Mouse (Mus musculus) adrenal gland, postnatal 25 days (tissue): ENCODE measurements around the gene L3mbtl1. TPM values are rescaled to one million over a fixed set of nuclear protein-coding genes. Genes with fewer than 3 reads are reported as not detected.
"Not testable (repeated sequence)": the region's sequence is repeated elsewhere in the genome, so short reads cannot be mapped to it uniquely, and the experiment has no call there.

Experiments used
- DNase-seq: peaks from one replicate; pipeline ENCODE4 v3.0.0; 2021; ENCODE audit warnings: mixed read lengths
- long read RNA-seq: library from polyadenylated mRNA; stranded (forward); transcript quantifications from one replicate; pipeline ENCODE4 v2.0.0, GENCODE M21; 2021
- total RNA-seq: library from RNA; stranded (reverse); gene quantifications from 2 replicates; pipeline ENCODE4 v1.2.3, GENCODE M21; 2021

Gene L3mbtl1
- 0.24 TPM in 1 of 2 replicates, not detected in the other for total RNA-seq
- long read RNA-seq, partial matches to known transcripts: 0 of 1 reads
- long read RNA-seq, other reads (novel, unspliced or antisense): 1 of 1 reads

DNA sequence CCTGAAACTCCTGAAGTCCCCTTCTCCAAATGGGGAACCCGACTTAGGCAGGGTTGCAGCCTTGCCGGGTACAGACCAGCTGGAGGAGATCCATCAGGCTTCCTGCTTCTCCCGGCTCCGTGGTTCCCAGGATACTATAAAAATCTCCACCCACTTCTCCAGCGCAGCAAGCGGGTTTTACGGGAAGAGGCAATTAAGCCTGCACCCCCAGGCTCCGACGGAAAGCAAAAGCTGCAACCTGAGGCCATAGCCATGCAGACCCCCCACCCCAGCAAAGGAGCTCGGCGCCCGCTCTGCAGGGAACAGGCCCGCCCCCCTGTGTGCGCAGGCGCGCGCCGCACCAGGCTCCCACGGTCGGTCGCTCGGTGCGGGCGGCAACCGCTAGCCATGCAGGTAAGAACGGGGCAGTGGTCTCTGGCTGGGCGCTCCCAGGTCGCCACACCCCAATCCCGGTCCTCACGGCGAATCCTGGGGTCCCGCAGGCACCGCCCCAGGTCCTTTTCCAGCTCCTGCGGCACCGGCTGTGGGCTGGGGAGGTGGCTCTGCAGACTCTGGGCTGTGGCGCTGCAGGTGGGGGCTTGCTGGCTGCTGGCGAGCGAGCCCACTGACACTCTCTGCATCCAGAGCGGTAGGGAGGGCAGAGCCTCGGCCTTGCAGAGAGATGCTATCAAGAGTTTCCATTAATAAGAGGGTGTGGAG lies at the start of gene L3mbtl1:
L3mbtl1 (plus strand) TSS at position 325 of the 699 bp plus-strand sequence.
- DNase-seq: peak; percentile 52

DNA sequence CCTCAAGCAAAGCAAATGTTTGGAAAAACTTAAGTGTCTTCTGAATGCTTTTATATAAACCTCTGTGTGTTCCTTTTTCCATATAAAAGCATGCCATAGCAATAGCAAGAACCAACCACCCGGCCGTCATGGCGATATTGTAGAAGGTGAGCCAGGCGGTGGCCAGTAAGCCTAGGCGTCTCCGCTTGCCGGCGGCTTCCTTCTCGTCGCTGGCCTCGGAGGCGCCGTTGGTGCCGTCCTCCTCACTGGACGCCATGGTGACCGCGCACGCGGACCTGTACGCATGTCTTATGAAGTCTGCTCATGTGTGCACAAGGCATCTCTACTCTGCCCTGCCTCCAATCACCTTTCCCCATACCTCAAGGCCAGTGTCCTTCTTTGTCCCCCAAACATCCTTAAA lies 44.0 kb upstream of the L3mbtl1 start:
- DNase-seq: not testable (repeated sequence)

DNA sequence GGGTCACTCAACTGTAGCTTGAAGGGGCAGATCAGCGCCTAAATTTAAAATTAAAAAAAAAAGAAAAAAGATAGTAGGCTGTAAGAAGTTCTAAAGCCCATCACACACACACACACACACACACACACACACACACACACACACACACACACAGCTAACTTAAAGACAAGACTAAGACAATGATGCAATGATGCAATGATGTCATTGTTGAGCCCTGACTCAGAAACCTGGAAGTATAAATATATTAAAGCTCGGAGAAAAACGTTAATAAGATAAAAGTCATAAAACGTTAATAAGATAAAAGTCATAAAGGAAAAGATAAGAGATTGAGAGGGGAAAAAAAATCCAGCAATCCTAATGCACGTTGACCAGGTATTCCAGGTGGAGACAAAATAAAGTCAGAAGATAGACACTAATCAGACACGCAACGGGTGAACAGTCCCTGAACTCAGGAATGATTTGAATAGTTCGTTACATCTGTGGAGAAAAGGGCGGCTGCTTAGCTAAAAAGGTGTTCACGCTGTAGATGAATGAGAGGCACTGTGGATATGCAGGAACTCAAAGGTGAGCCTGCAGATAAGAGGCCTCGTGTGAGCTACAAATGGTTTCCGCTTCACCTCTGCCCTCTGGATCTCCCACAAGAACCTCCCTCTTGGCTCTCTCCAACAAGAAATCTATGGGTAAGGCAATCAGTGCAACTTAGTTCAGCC lies 43.2 kb upstream of the L3mbtl1 start:
- no peak for DNase-seq

DNA sequence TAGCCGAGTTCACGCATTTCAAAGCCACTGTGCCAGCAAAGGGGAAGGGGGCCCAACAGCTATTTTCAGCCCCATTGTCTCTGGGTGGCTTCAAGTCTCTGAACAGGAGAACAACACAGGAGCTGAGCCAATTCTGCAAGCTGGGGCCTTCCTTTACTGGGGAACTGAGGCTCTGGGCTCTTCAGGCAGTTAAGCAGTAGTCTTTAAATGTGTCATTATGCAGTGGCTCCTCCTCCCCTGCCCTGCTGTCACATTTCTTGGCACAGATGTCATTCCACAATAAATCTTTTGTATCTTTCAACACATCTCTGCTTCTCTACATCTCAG lies 42.7 kb upstream of the L3mbtl1 start:
- no peak for DNase-seq

DNA sequence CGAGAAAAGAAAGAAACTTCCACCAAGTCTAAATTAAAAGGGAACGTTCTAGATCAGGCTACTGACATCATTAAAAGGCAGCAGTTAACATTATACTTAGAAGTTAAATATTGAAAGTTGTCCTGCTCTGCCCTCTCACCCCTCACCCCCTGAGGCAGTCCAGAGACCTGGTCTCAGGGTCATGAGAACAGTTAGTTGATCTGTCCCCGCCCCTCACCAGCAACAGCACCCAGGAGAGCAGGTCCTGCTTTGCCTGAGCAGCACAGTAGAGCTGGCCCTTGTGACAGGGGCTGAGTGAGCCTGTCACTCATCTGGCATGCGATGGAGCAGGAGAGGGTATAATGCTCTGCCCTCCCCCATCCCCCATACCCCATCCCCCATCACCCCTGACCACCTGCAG lies 37.4 kb upstream of the L3mbtl1 start:
- DNase-seq: no peak

DNA sequence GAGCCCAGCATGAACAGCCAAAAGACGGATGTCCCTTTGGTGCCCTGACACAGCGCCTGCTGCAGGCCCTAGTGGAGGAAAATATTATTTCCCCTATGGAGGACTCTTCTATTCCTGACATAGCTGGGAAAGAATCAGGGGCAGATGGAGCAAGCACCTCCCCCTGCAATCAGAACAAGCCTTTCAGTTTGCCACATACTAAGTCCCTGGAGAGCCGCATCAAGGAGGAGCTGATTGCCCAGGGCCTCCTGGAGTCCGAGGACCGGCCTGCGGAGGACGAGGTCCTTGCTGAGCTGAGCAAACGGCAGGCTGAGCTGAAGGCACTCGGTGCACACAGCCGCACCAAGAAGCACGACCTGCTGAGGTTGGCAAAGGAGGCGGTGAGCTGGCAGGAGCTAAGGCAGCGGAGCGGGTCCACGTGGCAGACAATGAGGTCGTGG lies 35.2 kb upstream of the L3mbtl1 start:
- no peak for DNase-seq

DNA sequence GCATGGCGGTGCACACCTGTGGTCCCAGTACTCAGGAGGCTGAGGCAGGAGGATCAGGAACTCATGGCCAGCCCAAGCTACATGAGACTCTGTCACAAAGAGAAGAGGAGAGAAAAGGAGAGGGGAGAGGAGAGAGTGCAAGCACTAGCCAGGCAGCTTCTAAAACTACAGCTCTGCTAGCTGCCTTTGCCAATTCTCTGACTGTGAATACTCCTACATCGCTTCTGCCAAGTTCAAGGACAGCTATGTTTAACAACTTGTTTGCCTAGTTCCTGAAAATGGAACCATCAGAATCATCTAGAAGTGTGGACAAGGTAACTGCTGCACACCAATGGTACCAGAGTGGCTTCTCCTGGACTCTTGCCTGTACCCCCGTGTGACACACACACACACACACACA lies 29.2 kb upstream of the L3mbtl1 start:
- no peak for DNase-seq

DNA sequence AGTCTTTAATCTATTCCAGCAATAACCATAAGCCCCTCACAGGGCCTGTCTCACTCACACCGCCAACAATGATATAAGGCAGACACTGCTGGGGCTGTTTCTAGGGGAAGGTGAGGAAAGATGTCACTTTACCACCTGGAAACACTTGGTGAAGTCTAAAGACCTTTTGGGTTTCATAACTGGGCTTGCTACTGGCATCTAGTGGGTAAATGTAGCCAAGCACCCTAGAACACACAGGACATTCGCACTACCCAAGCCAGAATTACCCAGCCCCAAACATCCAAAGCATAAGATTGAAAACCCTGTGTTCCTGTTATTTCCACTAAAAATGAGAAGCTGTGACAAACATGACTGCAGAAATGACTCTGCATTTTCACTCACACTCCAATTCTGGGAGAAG lies 28.8 kb upstream of the L3mbtl1 start:
- no peak for DNase-seq

DNA sequence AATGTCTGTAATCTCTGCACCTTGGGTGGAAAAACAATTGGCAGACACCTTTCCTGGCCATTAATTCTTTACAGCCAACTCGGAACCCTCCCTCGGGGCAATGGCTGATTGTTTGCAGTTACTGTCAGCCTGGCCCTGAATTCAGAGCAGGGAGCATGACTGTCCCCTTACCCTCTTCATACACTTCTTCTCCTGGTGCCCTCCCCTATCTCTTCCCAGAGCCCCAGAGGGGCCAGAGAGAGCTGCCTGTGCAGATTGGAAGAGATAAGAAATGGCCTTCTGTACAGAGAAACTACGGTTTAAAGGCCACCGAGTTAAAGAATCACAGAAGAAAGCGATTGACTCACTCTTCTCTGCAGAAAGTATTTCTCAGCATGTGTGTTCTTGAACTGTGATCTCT lies 23.3 kb upstream of the L3mbtl1 start:
- DNase-seq: no peak

DNA sequence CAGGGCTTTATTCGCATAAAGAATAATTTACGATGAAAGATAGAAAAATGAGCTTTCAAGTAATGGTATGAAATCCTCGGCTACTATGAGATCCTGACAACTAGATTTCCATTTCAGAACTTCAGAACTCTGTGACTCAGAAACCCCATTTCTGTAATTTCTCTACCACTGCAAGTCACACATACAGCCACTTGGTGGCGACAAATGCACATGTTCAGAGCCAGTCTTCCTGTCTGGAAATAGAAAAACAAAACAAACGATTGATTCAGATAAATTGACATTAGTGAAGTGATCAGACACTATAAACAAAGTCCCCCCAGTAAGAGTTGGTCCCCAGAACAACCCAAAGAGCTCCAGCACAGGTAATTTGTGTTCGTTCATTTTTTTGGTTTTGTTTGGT lies 21.1 kb upstream of the L3mbtl1 start:
- DNase-seq: peak; percentile 37

DNA sequence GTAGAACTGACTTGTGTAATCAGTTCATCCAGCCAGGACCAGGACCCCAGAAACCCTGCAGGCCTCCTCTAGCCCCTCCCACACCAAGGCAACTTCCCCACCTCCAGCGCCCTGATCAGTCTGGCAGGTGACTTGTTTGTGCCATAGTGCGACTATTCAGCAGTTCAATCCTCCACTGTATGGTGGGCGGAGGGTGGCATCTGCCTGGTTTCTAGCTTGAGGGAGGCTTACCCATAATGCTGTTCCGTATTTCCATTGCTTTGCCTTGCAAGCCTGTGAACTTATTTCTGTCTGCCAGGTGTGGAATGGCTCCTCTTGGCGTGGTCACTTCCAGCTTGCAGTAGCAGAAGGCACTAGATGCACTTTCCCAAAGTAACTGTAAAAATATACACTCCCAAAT lies 20.4 kb upstream of the L3mbtl1 start:
- no peak for DNase-seq

DNA sequence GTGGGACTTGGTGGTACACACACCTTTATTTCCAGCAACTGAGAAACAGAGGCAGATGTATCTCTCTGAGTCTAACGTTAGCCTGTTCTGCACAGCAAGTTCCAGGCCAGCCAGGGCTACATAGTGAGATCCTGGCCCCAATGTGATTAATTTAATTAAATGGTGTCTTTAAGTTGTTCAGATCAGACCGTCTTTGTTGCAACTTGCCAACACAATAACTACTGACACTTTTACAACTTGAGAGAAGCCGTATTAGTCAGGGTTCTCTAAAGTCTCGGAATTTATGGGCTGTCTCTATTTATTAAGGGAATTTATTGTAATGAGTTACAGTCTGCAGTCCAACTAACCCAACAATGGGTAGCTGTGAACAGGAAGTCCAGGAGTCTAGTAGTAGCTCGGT lies 19.1 kb upstream of the L3mbtl1 start:
- no peak for DNase-seq

DNA sequence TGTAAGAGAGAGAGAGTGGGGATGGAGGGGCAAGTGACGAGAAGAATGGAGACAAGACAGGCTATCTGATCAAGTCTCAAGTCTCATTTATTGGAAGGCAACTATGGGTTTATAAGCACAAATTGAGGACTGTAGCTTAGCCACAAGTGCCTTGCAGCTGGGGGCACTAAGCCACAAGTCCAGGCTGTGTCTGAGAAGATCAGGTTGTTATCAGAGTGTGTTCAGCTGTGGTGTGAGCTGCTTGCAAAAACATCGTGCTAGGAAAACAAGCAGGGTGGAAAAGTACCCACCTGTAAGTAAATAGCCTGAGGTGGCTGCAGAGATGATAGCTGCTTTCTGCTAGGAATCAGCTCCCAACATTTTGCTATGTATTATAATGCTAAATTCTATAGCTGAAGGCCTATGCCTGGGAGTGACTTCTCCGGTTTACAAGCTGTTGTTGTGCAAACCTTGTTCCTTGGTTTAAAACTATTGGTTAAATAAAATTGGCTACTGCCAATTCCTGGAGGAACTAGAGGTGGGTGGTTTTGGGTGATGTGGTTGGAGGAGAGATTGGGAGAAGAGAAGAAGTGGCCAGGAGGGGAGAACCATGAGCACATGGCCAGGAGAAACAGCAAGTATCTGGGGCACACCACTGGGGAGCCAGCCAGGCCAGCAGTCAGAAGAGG lies 15.2 kb upstream of the L3mbtl1 start:
- no peak for DNase-seq

DNA sequence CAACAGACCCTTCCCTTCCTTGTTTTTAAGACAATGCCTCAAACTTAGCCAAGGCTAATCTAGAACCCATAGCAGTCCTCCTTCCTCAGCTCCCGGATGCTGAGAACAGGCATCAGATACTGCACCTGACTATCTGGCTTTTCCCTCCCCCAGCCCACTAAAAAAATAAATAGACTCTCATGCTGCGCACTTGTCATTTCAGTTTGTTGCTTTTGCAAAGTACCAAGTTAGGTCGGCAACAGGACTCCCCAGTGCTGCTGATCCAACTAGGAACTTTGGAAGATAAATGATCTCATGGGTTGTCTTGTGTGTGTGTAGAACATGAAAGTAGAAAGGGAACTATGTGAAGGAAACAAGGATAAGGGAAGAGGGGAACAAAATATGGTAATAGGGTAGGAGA lies 13.6 kb upstream of the L3mbtl1 start:
- DNase-seq: no peak

DNA sequence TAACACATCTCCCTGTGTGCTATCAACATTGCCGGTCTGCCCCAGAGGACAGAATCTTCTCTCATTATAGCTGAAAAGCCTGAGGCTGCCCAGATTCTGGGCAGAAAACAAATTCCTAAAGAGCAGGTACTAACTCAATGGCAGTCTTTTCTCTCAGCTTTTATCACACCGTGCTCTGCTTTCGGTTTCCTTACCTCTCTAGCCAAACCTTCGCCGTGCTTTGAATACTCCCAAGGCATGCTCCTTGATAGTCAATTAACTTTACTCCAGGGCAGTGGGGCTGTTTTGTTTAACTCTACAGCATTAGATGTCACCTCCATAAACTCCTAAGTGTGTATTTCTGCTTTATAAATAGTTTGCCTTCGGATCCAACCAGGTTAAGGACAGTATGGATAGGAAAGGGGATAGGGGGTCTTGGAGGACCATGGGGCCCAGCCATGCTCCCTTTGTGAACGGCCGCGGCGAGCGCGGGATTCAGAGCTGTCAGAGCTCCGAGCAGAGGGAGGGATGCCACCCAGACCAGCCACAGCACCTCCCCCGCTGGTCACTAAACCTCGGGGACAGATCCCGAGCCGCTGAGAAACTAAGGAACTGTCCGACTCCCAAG lies 12.7 kb upstream of the L3mbtl1 start:
- DNase-seq: no peak

DNA sequence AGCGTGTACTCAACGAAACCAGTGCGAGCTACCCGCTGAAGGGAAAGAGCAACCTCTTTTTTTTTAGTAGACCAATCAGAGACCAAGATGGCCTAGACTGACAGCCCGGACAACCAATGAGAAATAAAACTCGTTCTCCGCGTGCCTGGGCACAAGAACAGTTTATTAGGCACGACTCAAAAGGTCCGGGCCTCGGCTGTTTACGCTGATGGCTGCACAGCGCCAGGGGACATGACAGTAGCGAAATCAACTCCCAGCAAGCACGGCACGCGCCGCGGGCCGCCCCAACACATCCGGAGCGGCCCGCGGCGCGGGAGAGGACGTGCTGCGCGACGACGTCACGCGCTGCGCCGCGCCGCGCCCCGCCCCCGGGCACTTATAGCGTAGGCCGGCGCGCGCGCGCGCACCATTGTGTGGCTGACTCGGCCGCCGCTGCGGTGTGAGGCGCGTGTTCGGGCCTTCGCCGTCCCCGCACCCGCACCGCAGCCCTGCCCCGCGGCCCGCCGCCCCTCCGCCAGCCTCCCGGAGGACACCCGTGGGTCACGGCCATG lies 12.1 kb upstream of the L3mbtl1 start, which contains the start of gene Srsf6:
Srsf6 (plus strand) TSS at position 406 of the 551 bp plus-strand sequence.
- DNase-seq: peak; percentile 89

DNA sequence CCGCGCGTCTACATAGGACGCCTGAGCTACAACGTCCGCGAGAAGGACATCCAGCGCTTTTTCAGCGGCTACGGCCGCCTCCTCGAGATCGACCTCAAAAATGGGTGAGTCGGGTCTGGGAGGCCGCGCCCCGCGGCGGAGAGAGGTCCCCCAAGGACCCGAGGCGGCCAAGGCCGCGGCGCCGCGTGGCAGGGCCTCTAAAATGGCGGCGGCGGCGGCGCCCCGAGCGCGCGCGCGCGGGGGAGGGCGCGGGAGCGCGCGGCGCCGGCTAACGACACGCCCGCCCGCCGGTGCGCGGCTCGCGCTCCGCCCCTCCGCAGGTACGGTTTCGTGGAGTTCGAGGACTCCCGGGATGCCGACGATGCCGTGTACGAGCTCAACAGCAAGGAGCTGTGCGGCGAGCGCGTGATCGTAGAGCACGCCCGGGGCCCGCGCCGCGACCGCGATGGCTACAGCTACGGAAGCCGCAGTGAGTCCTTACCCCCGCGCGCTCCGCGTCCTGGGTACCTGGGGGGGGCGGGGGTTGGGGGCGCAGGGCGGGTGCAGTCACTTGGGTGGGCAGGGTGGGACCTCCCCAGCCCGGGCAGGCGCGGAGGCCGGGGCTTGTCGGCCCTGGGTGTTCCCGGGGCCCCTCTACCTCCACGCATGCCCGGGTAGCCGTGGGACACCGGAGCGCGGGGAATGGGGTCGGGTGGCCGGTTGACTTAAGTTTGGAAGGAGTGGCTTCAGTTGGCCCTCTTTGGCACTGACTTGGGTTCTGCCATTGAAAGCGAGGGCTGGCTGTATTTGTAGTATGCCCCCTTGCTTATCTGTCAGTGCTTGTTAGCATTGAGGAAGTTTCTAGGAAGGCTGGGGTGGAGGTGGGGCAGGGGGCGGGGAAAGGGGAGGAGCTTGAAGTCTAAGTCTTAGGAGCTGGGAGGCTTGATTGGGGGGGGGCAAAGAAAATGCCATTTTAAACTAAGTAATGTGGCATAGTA lies 11.3 kb upstream of the L3mbtl1 start:
- DNase-seq: peak; percentile 66

DNA sequence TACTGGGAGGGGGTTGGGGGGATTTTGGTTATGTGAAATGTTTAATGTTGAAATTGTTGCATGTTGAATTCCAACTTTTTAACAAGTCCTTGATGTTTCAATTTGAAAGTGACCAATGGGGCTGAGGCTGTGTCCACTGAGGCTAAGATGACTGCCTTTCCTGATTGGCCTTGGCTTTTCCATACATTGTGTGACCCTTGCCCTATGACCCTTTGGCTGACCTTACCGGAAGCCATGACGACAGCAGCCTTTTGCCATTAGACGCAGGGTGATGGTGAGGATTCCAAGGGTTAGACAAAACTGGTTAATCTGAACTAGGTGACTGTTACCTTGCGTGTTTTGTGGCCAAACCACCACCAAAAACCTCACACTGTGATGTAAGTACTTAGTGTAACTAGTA lies 10.6 kb upstream of the L3mbtl1 start:
- no peak for DNase-seq

DNA sequence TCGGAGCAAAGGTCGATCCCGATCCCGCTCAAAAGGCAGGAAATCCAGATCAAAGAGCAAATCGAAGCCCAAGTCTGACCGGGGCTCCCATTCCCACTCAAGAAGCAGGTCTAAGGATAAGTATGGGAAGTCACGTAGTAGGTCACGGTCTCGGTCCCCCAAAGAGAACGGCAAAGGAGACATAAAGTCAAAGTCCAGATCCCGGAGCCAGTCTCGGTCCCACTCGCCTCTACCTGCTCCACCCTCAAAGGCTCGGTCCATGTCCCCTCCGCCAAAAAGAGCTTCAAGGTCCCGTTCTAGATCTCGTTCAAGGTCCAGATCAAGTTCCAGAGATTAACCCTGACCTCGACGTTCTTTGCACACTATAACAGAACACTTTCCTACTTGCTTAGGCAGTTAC lies 8.9 kb upstream of the L3mbtl1 start:
- DNase-seq: no peak

DNA sequence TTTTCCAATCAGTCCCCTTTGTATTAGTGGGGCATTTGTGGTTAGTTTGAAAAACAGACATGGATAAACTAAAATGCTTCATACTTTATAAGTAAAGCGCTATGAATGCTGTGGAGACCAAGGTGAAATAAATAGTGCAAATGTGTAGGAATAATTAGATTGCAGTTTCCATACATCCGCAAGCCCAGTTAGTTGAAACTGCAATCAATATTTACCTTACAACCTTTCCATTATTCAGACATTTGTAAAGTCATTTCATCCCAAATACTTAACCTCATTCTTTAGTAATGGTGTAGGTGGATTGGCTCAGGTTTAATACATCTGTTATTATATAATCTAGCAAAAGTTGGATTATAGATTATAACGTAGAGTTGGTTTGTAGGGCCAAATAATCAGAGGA lies 7.6 kb upstream of the L3mbtl1 start:
- no peak for DNase-seq

DNA sequence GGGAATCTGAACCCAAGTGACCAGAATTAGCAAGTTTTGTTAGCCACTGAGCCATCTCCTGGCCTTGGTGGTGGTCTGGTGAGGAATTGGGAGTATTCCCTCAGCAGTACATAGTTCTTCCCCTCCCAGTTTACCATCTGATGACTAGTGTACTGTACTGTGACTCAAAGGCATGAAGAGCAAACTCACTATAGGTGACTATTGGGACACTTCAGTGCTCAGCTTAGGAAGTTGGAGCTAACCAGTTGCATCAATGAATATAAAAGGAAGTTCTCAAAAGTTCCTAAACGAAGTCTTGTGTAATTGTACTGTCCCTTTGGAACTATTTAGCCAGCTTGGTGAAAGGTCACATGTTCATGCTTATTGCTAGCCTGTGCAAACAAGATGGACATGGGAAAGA lies 3.7 kb upstream of the L3mbtl1 start:
- DNase-seq: no peak
